Mouse (Mus musculus): ENCODE results near the gene Hcn3. TPM values are rescaled to one million over a fixed set of nuclear protein-coding genes. Genes with fewer than 3 reads are reported as not detected.
A peak's percentile ranks its signal among the peaks of the same experiment; 100 is the strongest.

Gene Hcn3
- polyA plus RNA-seq, 2 experiments from 2014 or later: 0.50 to 0.69 TPM

DNA sequence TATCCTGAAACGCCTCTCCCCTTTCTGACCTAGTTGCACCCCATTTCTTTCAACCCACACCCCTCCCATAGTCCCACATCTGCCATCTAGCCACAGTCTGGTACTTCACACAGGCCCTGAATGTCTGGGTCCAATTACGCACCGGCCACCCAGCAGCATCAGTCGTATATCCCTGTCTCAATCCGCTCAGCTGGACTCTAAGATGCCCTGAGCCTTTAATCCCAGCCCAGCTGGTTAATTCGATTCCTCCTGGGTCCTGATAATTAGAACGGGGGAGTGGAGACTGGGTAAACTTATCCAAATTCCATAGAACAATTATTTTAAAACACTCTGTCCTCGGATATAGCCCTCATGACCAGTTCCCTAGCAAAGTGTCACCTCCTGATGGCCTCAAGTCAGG is 14.4 kb downstream of the Hcn3 start:
- no peak for ATAC-seq

DNA sequence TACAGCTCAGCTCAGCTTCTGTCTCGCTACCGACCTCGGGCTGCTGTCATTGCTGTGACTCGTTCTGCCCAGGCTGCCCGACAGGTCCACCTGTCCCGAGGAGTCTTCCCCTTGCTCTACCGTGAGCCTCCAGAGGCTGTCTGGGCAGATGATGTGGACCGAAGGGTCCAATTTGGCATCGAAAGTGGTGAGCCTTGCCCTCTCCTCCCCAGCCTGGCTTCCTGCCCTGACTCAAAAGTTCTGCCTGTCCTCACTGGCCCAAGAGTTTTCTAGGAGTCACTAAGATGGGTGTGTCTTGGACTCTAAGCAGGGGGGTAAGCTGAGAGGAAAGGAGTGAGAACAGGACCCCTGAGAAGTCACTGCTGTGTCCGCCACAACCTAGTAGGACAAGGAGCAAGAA is 15.2 kb downstream of the Hcn3 start:
- ATAC-seq: no peak

DNA sequence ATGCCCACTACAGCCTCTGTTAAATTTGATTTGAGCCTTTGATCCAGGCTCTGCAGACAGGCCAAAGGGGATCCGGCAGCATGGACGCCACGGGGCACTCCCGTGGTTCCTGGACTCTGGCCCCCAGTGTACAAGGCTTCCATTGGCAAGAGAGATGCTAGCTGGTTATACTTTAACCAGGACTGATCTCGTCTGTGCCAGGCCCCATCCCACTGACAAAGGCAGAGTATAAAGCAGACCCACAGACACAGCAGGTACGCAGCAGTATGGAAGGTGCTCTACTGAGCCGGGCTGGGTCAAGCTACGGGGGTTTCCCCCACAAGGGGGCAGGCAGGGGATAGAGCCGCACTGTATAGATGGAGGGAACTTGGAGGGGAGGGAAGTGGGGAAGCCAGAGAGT is 23.6 kb downstream of the Hcn3 start:
- ATAC-seq: no peak

DNA sequence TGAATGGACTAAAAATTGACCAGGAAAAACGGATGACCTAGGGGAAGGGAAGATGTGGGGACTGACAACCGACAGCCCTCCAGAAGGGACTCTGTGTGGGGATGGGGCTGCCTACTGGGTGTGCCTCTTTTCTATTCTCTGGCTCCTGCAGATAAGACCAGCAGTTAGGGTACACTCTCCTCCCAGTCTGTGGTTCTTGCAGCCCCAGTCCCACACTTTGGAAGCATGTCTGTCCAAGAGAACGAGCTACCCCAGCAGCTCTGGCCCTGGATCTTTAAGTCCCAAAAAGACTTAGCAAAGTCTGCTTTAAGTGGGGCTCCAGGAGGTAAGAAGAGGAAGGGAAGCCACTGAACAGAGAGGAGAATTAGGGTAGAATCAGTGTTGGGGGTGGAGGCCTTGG is 24.0 kb downstream of the Hcn3 start, which contains the start of gene Pklr:
Gene Pklr (plus strand): TSS at position 185 of the 400 bp plus-strand sequence.
- ATAC-seq: no peak

DNA sequence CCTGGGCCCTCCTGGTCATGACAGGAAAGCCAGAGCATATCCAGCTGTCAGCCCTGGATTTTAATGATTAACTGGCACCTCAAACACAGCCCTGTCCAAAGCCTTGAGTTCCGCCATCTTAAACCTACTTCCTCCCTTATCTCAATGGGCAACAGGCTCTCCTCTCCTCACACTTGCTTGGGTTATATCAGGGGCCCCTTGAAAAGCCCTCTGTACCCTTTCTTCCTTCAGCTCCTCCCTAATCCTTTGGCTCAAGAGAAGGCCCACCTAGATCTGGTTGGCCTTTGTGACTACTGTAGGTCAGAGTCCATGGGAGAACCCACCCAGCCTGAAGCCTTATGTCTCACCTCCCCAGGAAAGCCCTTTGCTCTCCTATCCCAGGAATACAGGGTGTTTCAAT is 26.2 kb downstream of the Hcn3 start:
- ATAC-seq: no peak

DNA sequence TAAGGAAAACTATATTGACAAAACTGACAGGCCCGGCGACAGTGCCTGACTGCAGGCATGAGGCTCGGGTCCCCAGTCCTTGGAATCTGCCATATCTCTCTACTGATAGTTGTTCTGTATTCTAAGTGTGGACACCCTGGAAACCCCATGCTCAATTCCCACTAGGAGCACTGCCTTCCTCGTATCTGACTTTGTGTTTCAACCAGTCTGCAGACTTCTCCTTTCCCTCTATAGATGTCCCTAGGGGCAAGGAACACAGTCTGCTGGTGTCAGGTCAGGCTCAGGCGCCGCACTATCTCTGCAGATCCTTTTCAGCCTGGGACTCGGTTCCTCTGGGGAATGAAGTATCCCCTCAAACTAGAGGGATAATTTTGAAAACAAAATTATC is 26.9 kb downstream of the Hcn3 start:
- ATAC-seq: no peak

DNA sequence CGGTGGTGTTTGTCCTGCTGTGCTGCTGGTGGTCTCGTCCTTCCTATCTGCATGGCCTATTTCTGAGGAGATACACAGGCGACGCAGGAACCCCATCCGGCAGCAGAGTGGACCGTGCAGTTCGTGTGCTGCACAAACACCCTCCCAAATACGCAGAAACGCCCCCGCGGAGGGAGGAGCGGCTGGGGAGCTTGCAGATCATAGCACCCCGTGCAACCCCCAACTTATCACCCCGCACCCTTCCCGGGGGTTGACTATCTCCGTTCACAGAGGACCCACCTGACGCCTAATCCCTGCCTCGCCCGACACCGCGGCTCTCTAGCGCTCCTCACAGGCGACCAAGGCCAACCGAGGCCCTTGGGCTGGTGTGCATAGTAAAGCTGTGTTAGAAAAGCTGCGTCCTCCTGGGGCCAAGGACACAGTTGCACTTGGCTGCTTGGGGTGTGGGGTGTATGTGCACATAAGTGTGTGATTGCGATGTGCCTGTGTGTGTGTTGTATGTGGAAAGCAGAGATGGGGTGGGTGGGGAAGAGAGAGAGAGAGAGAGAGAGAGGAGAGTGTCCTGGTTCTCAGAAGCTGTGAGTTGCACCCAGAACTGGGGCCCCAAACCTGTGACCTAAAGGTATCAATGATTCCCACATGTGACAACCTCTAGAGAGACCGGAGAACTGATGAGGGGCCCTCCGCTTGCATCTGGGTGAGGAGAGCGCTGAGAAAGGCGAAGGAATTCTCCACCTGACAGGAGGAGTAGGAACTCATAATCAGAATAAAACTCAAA is 27.5 kb downstream of the Hcn3 start:
- ATAC-seq: no peak

DNA sequence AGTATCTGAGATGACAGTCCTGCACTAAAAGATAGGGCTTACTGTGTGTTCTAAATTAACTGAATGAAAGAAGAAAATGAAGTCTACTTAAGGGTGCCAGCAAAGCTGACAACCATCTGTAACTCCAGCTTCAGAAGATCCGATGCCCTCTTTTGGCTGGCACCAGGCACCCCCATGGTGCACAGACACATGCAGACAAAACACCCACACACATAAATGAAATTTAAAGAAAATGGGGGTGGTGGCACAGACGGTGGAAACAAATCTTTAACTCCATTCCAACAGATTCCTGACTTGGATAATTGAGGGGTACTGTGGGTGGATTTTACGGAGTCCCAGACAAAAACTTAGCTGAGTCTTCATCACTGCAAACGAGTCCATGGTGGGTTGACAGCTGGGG is 28.2 kb downstream of the Hcn3 start:
- ATAC-seq: no peak

DNA sequence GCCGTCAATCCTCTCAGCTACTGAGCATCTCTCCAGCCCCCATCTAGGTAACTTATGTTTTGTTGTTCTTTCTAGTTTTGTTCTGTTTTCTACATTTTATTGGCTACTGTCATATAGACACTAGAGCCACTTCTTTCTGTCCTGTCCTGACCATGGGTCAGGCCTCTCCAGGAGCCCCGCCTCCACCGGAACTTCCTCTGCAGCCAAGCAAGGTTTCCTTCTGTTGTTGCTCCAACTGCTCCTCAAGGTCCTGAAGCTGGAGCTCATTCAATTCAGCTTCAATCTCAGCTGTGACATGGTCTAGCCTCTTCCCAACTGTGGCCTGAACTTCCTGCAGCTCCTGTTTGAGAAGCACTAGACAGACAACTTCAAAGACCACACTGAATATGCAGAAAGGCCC is 30.1 kb downstream of the Hcn3 start:
- ATAC-seq: no peak

DNA sequence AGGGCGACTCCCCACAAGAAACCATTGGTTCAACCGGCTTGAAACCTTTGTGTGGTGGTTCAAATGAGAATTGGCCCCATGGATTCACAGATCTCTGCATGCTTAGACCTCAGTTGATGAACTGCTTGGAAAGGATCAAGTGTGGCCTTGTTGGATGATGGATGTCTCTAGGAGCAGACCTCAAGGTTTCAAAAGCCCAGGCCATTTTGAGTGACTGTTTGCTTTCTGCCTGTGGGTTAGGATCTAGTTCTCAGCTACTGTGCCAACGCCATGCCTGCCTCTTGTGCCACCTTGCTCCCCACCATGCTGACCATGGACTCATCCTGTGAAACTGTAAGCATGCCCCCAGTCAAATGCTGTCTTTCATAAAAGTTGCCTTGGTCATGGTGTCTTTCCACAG is 34.0 kb downstream of the Hcn3 start:
- ATAC-seq: no peak

DNA sequence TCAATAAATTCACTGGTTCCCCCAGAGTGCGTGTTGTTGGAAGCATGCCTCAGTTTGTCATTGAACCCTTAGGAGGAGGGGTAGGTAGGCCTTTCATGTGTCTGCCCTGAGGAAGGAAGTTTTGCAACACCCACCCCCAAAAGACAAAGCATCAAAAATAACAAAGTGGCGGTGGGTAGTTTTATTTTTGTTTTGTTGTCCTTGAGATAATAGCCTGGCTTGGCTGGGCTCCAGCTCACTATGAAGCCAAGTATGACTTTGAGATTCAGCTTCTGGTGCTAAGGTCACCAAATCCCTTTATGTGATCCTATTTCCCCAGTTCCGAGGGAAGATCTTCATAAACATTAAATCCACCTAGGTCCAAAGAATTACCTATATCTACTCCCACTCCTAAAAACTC is 35.8 kb downstream of the Hcn3 start:
- ATAC-seq: no peak

DNA sequence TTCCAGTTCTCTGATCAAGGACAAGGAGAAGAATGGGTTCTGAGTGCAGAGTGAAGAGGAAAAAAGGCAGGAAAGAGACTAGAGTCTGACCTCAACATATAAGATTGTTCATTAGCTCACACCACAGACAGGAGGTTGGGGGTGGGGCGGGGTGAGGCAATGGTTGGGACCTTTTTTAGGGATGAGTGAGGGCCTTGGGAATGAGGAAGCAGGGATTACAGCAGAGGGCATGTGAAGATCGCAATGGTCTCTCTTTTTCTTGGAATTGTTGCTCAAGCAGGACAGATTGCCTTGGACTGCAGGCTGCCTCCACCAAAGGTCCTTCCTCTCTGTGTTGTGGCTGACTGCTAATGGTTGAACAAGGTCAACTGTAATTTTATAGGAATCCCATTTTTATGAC is 36.7 kb downstream of the Hcn3 start:
- ATAC-seq: no peak

DNA sequence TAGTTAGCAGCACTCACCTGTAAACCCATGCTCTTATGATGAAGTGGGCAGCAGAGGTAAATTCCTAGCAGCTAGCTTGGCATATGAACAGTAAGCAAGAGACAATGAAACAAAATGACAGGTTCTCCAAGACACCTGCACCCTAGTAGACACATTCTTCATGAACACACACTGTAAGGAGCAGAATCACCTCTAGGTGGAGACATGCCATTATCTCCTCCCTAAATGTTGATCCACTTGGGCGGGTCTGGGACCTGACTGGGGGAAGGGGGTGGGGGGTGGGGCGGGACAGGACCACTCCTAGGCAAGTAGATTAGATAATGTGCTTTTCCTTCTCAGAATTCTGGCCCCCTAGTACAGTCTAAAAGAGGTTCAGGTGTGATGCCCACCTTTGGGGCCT is 44.5 kb downstream of the Hcn3 start:
- no peak for ATAC-seq

DNA sequence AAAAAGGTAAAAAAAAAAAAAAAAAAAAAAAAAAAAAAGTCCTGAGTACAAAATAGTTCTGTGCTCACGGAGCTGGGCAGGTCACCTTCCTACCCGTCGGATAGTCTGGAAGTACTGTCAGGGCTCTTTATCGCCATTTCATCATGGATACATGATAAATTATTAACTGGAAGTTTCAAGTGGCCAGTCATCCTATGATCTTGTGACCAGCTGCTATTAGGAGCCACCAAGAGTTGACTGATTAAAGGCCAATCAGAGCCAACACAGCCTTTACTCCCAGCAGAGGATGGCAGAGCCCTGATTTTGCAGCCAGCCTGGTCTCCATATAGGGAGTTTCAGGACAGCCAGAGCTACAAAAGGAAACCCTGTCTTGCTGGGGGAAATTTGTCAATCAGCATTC is 46.9 kb downstream of the Hcn3 start:
- no peak for ATAC-seq

DNA sequence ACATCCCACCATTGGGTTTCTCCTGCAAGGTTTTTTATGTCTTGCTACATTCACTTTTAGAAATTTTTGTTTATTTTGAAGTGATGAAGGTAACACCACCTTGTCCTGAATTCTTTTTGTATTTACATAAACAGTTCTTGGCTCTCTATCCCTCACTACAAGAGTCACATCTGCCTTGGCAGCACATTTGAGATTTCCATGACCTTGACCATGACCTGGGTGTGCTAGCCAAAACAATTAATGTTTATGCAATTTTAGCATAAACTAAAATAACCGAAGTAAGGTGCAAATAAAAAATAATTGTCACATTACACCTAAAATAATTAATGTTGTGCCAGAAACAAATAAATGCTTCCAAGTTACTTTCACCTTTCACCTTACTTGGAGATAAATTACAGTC is 51.9 kb downstream of the Hcn3 start:
- no peak for ATAC-seq

DNA sequence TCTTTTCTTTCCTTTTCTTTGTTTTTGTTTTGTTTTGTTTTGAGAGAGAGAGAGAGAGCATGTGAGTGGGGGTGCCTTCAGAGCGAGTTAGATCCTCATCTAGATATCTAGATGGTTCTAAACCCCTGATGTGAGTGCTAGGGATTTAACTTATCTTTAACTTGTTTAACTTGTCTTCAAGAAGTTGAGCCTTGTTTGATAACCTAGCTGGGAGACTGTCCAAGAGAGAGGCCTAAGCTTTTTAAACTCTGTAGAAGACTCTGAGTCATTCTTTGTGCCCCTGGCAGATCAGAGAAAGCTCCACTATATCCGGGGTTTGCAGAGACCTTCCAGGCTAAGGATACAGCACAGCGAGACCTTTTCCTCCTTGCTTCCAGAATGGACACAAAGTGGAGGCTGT is 52.5 kb downstream of the Hcn3 start:
- ATAC-seq: no peak

DNA sequence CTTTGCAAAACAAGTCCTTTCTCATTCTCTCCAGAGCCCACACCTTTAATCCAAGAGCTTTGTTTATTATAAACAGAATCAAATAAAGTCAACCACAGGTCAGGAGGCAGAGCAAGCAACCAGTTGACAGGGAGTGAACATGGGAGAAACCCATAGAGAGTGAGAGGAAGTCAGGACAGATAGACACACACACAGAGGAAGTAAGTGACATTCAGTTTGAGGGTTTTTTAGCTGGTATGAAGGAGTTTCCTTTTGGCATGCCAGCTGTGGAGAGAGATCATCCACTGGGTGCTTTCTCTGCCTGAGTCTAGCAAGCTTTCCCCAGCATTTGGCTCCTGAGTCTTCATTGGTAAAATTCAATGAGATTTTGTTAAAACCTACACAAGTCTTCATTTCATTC is 53.1 kb downstream of the Hcn3 start:
- ATAC-seq: no peak

DNA sequence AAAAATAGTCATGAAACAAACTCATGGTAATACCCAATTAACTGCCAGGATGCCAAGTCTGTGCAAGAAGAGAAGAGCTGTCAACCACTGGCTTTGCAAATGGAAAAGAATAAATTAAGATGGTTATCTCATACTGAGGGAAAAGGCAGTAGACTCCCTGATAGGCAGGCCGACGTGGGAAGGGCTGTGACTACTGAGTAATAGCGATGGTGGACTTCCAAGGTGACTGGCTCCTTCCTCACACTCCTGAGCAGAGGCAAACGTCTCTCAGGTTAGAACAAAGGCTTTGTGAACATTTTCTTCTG is 56.8 kb downstream of the Hcn3 start:
- ATAC-seq: no peak

DNA sequence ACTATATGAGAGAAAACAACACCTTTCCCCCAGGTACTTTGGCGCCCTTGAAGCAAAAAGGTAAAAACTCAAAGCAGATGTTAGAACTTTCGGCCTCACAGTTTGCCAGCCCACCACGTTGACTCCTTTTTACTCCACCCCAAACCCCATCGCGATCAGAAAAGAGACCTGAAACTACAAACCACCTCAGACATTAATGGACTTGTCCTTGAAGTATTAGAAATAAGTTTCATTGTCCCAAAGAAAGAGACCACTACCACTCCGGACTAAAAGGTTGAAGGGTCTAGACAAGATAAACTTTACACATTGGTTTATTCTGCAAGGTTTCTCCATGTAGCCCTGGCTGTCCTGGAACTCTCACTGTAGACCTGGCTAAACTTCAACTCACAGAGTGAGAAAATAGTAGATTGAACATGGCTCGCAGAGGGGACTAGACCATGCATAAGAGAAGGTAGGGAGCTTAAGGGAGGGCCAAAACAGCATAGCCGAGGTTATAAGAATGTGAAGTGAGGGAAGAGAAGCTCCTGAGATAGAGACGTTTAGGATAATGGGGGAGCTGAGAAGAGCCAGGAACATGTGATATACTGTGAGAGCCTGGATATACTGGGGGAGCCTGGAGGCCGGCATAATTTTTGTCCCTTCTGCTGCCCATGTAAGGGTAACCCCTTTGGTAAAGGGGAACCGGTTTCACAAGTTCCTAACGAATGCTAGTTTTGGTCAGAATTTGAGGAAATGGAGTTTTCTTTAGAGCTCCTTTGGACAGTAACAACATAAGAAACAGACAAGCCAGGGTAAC is 57.3 kb downstream of the Hcn3 start:
- no peak for ATAC-seq

DNA sequence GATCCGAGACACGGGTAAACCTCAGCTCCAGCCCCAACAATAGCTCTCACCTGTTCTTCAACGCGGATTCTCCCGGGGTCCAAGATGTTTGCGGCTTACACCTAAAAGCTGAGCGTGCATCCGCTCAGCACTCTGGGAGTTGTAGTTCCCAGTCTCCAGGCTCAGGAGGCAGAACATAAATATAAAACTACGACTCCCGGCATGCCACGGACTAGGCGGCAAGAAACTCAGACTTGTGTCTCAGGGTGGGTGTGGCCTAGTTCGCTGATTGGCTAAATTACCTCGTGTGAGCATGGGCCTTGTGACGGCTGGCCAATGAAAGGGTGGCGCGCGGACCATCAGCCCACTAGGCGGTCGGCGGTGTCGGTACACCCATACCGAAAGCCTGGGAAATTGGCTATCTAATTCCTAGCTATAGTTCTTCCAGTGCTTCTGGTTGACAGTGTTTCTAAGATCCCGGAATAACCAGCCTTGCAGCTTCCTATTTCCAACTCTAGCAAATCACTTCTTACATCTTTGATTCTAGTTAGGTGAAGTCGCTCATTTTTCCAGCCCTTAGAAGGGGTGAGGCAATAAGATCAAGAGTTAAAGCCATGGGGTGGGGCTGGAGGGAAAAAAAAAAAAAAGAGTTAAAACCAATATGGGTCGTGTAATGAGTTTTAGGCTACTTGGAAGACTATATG is 58.0 kb downstream of the Hcn3 start, which contains the start of gene Fdps:
Gene Fdps (minus strand): TSS at position 148 of the 683 bp plus-strand sequence.
- peak; percentile 98 for ATAC-seq

DNA sequence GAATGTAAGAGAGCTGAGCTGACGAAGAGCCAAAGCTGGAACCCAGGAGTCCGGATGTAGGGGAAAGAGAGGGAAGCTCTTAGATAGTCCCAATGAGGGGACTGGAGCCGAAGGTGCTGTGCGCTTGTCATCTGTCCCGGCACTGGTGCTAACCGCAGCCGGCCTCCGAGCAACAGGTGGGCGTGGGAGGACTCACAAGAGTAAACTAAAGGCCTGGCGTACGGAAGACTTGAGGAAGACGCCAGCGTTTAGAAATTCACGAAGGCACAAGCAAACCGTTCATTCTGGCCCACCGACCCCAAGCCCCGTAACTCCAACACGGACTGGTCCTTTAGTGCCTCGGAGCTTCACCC is 58.6 kb downstream of the Hcn3 start:
- peak; percentile 26 for ATAC-seq

DNA sequence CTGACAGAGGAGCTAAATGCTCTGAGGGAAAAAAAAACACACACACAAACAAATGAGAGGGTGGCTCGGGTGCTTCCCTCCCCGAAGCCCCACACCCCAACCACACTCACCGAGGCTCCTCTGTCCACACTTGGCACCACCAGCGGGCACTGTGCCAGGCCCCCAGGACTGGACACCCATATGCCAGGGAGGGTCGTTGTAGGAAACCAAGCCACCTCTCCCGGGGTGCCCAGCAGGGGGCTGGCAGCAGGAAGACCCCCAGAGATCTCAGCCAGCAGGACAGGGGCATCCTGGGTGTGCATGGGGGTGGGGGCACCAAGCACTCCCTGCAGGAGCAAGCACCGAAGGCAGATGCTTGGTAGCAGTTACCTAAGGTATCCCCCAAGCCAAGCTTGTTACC is 59.2 kb downstream of the Hcn3 start, which contains the start of gene Gm43738:
Gene Gm43738 (minus strand): TSS at position 289 of the 400 bp plus-strand sequence.
- ATAC-seq: no peak
